Mouse (Mus musculus) left cerebral cortex, postnatal 4 days (tissue): ENCODE measurements at regions not wholly inside any gene's neighbourhood (a gene's known extent, or its start where the extent isn't known, plus 50 kb on each side); places are given as distances from the start of the nearest gene placed in this dataset.

ENCODE experiments used
- DNase-seq: peaks from one replicate; pipeline ENCODE4 v3.0.0-alpha.2; 2022
- intact Hi-C: fragments of 180-260 bp; cut with DNase I; formaldehyde crosslinking; loops from one replicate; pipeline ENCODE4 v1.15.1; 2025

GRCm38 (mm10) chr14:58511571-58511985 is 441.2 kb downstream of the Fgf9 start:
- peak; percentile 14 for DNase-seq
- intact Hi-C loops: no loop called here

- intact Hi-C loops: no loop called here
Measured at GRCm38 (mm10) chr14:58510790-58511189, 440.4 kb downstream of the Fgf9 start.

DNA sequence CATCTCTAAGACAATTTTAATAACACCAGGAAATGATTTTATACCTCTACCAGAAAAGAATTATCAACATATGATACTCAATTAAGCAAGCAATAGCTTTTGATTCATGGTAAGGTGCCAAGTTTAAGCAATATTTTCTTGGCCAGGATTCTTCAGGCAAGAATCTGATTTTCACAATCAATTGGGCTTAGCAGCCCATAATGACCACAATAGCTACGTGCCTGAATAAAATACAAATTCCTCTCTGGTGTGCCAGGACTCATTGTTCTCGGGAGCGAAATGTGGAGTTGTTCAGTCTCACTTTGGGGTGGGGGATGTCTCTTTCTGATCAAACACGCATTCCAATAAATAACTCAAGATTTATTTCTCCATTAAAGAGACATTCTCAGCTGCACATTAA is 438.8 kb downstream of the Fgf9 start:
- no peak for DNase-seq
- intact Hi-C loops: no loop called here

More at GRCm38 (mm10) chr14:58510790-58511189, 440.4 kb downstream of the Fgf9 start:
- DNase-seq: no peak

DNA sequence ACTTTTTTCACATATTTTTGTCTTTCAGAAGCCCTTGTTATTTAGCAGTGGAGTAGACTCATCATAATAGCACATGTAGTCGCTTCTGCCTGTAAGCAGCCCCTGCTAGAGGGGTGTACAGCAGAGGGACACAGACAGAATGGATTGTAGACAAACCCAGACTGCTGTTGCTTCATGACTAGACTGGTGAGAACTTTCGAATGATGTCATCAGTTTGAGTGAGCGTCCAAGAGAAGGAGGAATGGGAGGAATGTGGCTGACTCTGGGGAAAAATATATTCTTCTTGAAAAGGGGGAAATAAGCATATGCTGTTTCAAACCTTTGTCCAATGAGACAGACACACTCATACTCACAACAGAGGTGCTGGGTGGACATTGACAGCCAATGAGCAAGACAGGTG is 436.1 kb downstream of the Fgf9 start:
- intact Hi-C loops: no loop called here

GRCm38 (mm10) chr14:58505841-58506240 is 435.5 kb downstream of the Fgf9 start:
- DNase-seq: peak; percentile 73

More for the DNA sequence above, 436.1 kb downstream of the Fgf9 start:
- no peak for DNase-seq

DNA sequence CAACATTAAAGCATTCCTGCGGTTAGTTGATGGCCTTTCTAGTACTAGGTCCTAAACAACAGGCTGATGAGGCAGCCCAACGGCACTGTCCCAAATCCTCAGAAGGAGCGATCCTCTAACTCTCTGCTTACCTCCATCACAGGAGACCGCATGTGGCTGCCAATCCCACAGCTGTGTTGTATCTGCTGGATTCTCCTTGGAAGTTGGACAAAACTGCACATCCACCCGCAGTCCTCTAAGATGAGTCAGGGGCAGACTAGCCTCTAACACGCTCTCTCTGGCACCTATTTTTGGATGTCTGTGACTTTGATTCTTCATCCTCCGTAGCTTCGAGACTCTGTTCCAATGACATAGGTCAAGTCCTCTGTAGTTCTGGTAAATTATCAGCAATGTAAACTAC is 432.5 kb downstream of the Fgf9 start:
- intact Hi-C loops: no loop called here
- no peak for DNase-seq

More at GRCm38 (mm10) chr14:58505841-58506240, 435.5 kb downstream of the Fgf9 start:
- intact Hi-C loops: no loop called here

DNA sequence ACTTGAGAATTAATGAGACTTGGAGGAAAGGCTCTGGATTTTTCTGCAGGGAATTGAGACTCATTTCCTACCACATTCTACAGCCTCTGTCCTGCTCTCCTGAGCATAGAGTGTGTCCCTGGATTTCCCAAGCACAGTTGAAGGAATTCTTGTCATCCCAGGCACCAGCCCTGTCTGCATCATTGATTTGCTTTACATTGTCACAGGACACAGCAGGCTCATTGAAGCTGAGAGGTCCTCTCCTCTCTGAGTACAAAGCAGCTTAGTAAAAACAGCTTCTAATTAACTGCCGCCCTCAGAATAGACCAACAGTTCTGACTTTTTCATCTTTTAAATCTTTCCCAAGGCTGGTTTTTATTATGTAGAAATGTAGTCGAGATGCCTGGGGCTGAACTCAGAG is 429.7 kb downstream of the Fgf9 start:
- DNase-seq: no peak
- intact Hi-C loops: no loop called here

GRCm38 (mm10) chr14:58499501-58499900 is 429.2 kb downstream of the Fgf9 start:
- DNase-seq: no peak

GRCm38 (mm10) chr14:58499071-58499470 is 428.7 kb downstream of the Fgf9 start:
- no peak for DNase-seq
- intact Hi-C loops: no loop called here

More at GRCm38 (mm10) chr14:58499501-58499900, 429.2 kb downstream of the Fgf9 start:
- intact Hi-C loops: no loop called here

- DNase-seq: no peak
- intact Hi-C loops: no loop called here
Measured at GRCm38 (mm10) chr14:58496902-58497301, 426.6 kb downstream of the Fgf9 start.

DNA sequence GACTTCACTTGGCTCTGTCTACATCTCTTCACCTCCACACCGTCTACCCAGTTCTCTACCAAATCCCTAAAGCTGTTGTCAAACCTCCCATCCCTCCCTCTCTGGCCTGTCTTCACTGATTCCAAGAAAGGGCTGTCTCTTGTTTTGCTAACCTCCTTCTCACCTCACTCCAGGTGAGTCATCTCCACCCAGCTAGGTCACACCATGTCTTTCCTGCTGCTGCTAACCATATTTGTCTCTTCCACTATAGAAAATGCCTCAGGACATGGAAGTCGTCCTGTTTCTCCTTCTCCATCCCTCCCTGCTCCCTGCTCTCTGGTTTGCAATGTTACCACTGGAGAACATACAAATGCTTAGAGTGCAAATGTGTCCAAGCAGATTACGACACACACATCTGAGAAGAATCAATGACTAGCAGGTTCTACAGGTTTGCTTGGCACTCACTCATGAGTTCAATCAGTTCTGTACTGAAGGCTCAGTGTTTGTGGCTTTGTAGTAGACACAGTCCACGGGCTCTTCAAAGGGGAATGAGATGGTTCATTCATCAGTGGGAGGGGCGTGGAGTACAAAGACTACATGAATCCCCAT is 424.1 kb downstream of the Fgf9 start:
- intact Hi-C loops: no loop called here
- no peak for DNase-seq

DNA sequence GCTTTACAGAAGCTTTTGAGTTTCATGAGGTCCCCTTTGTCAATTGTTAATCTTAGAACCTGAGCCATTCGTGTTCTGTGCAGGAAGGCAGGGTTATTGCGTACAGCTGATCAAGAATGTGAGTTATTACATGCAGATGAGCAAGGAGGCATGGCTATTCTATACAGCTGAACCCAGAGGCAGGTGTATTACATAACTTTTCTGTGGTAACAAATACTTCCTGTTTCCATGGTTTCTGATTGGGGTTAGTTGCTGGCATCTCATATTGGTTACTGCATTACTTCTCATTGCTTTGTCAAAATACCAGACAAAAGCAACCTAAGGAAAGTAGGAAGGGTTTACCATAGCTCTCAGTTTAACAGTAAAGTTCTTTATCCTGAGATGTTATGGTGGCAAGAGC is 421.8 kb downstream of the Fgf9 start:
- intact Hi-C loops: no loop called here
- DNase-seq: no peak

- no peak for DNase-seq
- intact Hi-C loops: no loop called here
Measured at GRCm38 (mm10) chr14:58488803-58489202, 418.5 kb downstream of the Fgf9 start.

DNA sequence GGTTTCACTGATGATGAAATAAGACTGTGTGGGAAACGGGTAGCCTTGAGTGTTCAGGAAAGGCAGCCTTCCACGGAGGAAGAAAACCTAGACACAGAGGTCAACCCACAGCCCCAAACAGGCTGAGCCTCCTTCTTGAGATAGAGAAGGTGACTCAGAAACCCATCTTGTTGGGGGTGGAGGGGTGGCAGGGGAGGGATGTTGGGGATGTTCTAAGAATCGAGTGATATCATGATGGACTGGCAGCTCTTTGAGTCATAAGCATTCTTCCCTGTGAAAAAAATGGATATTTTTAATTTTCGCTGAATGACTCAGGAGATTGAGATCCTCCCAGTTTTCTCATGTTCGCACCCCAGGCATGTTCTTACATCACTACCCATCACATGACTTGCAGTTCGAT is 417.5 kb downstream of the Fgf9 start:
- intact Hi-C loops: no loop called here
- DNase-seq: no peak

DNA sequence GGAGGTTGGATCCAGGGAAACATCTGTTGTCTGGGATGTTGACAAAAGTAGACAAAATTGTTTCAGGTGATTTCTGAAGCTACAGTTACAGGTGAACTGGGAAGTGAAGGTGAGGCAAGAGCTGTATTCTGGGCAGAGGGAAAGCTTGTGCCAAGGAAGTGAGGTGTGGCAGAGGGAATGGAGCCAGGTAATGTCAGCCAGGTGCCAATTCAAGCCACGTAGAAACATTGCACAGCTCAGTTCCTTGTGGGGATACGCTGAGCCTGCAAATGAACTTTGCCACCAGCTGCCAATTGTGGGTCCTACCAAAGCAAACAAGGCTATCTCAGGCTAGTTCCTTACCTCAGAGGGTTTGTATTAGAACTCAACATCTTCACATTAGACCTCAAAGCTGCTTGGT is 410.1 kb downstream of the Fgf9 start:
- intact Hi-C loops: no loop called here
- DNase-seq: no peak

- DNase-seq: no peak
- intact Hi-C loops: no loop called here
Measured at GRCm38 (mm10) chr14:58470678-58471077, 400.3 kb downstream of the Fgf9 start.

GRCm38 (mm10) chr14:58468451-58468850 is 398.1 kb downstream of the Fgf9 start:
- intact Hi-C loops: no loop called here
- no peak for DNase-seq

DNA sequence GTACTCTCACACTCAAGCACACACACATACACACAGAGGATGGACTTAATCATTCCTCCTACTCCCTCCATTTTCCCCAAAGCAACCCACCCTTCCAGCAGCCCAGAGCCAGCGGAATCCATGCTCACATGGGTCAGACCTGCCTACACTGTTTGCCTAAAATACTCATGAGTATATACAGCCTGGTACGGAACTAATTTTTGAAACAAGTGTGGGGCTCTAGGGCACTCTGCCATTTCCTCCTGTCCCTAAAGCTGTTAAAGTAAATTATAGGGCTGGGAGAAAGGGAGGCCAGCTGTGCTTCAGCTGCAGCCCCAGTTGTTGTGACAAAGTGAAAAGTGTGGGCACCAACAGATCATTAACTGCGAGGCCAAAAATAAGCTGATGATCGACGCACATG is 397.5 kb downstream of the Fgf9 start:
- intact Hi-C loops: no loop called here
- no peak for DNase-seq

GRCm38 (mm10) chr14:58446776-58447354 is 376.5 kb downstream of the Fgf9 start:
- intact Hi-C loops: no loop called here
- DNase-seq: no peak

GRCm38 (mm10) chr14:58444496-58444895 is 374.1 kb downstream of the Fgf9 start:
- intact Hi-C loops: no loop called here
- no peak for DNase-seq

DNA sequence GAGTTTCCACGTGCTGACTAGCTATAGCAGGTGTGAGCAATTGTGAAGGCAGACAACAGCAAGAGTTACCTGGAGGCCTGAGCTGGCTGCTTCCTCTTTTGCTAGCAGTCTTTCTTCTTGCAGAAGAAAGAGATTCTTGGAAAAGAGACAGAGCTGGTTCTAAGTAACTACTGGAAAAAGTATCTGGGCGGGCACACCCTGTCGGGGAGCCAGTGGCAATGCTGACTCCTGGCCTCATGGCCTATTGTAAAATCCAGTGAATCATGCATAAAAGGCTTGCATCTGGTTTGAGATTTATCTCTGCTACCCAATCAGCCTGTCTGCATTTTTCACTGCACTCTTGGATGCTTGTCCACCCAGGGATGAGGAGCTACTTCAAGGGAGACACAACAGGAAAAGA is 372.2 kb downstream of the Fgf9 start:
- intact Hi-C loops: no loop called here
- DNase-seq: peak; percentile 4

DNA sequence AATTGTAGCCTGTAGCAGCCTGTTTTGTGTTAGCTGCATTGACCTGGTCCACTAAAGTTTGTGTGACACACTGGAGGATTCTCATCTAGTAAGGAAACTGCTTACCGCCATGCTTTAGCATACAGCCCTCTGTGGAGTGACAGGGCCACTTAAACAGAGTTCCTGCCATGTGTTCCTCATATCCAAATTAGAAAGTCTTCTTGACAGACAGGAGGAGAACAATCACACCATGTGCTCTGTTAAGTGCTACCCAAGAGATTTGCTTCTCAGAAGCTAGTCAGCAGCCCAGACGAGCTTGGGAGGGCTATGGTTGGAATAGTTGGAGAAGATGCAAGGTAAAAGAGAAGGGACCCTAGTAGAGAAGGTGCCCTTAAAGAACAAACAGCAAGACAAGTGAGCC is 369.6 kb downstream of the Fgf9 start:
- intact Hi-C loops: no loop called here
- DNase-seq: no peak

DNA sequence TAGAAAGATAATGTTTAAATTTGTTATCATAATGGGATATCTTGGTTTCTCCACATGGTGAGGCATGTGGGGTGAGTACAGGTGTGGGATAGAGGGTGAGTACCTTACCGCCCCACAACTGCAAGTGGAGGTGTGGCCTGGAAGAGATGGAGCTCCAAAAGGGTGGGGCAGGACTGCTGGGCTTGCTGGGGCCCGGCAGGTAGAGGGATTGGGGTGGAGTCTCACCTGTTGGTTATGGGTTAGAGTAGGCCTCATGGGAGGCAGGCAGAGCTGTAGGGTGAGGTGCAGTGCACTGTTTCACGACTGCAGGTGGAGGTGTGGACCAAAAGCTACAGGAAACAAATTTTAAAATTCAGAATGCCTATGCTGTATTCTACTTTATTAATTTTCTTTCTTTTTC is 365.7 kb downstream of the Fgf9 start:
- intact Hi-C loops: no loop called here
- no peak for DNase-seq
